Mouse (Mus musculus): ENCODE data around the gene Arf3.

GRCm38 (mm10) chr15:98790761-98791160 lies 27.7 kb upstream of the Arf3 start:
- TF ChIP-seq POLR2A (IDR thresholded peaks at IDR 0.05; ENCODE audit: insufficient read length, low read depth) (no peak), MAX (IDR thresholded peaks at IDR 0.05; ENCODE audit: low read depth) (no peak), USF1 (IDR thresholded peaks at IDR 0.05; ENCODE audit: low read depth) (no peak), E2F4 (IDR thresholded peaks at IDR 0.05; ENCODE audit: insufficient read depth) (no peak), TCF12 (IDR thresholded peaks at IDR 0.05; ENCODE audit: insufficient read depth, poor library complexity, severe bottlenecking) (no peak), CEBPB (IDR thresholded peaks at IDR 0.05; ENCODE audit: insufficient read depth, poor library complexity, severe bottlenecking) (no peak), MYOD1 (IDR thresholded peaks at IDR 0.05; ENCODE audit: control insufficient read depth in 1 of 3, insufficient read length in 2 of 3, low read depth in 2 of 3) (peak in 2 of 3 experiments; percentile 38 to 49)
